Mouse (Mus musculus) frontal cortex, postnatal 14 days (tissue): ENCODE measurements around the gene Tbx4.

ENCODE experiments used
- DNase-seq, 2 experiments: peaks; one replicate each; pipeline ENCODE4 v3.0.0; 2022; ENCODE audit warnings: low spot score in 2 of 2

Gene Tbx4

DNA sequence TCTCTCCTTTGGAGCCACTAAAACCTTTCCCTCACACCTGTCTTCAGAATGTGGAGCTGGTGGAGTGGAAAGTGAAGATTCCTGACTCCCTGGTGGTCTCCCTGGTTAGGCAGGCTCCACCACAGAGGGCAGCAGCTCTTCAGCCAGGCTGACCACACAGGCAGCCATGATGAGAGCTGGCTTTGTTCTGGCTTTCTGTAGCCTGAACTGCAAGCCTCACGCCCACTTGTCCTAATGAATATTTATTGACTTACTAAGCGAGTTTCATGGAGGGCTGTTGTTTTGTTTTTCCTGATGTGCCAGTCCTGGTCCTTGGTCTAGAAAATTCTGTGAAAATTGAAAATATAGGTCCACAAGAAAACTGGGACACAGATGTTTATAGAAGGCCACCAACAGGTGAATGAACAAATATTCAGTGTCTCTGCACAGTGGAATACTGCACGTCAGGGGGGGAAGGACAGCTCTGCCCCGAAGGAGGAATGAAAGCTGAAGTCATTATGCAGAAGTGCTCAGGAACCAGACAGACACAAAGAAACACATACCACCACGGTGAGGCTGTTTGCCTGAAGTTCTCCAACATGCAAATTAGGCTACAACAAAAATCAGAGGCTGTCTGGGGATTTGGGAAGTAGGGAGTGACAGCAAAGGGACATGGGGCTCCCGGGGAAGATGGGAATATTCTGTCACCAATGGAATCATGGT, 28.1 kb upstream of the Tbx4 start:
- no peak for DNase-seq

DNA sequence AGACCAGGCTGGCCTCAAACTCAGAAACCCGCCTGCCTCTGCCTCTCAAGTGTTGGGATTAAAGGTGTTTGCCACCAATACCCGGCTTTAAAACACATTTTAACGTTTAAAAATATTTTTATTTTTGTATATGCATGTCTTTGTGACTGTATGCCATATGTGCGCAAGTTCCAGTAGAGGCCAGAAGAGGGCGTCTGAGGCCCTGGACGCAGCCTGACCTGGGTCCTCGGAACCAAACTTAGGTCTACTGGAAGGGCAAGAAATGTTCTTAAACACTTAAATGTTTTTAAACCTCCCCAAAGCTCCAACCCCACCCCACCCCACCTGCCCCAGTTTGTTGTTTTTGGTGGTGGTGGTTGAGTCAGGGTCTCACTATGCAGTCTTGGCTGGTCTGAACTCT, 21.9 kb upstream of the Tbx4 start:
- no peak for DNase-seq

GRCm38 (mm10) chr11:85876059-85876788, 10.0 kb upstream of the Tbx4 start:
- DNase-seq: no peak

GRCm38 (mm10) chr11:85884498-85884897, 1.7 kb upstream of the Tbx4 start:
- no peak for DNase-seq

DNA sequence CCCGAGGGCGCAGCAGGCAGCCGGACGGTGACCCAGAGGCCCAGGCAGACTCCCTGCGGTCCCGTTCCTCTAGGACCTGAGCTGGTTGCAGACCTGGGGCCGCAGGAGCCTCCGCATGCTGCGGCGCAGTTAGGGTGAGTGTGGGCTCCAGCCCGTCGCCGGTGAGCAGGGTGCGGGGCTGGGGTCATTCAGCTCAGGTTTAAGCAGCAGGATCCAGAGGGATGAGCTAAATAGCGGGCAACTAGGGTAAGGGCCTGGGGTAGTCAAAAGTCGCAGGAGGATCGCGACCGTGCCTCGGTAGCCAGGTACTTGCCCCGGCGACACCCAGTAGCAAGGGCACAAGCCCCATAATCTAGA, 185 bp downstream of the Tbx4 start:
- no peak for DNase-seq

- DNase-seq: no peak
These were observed 1.1 kb downstream of the Tbx4 start for GRCm38 (mm10) chr11:85887273-85887672.

- no peak for DNase-seq
These were observed 1.7 kb downstream of the Tbx4 start for GRCm38 (mm10) chr11:85887801-85888450.

- no peak for DNase-seq
These were observed 2.3 kb downstream of the Tbx4 start for GRCm38 (mm10) chr11:85888451-85888961.

GRCm38 (mm10) chr11:85889056-85889729, 3.0 kb downstream of the Tbx4 start:
- no peak for DNase-seq

- no peak for DNase-seq
These were observed 3.7 kb downstream of the Tbx4 start for GRCm38 (mm10) chr11:85889730-85890562.

DNA sequence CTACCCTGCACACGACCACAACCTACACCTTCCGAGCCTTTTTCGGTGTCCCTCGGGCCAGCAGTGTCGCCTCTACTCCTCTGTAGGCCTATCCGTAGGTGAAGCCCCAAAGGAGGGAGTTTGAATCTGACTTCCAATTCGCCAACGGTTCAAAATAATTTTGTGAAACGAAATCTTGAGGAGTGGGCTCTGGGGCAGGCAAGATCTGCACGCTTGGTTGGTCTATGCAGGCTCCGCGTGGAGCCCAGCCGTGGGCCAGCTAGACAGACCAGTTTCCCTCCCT, 4.3 kb downstream of the Tbx4 start:
- DNase-seq: no peak

GRCm38 (mm10) chr11:85891010-85891691, 4.9 kb downstream of the Tbx4 start:
- no peak for DNase-seq

- no peak for DNase-seq
These were observed 5.4 kb downstream of the Tbx4 start for GRCm38 (mm10) chr11:85891692-85892040.

- DNase-seq: no peak
These were observed 6.5 kb downstream of the Tbx4 start for GRCm38 (mm10) chr11:85892771-85893170.

GRCm38 (mm10) chr11:85893400-85894135, 7.3 kb downstream of the Tbx4 start:
- DNase-seq: no peak

- DNase-seq: no peak
These were observed 7.9 kb downstream of the Tbx4 start for GRCm38 (mm10) chr11:85894136-85894530.

- no peak for DNase-seq
These were observed 8.7 kb downstream of the Tbx4 start for GRCm38 (mm10) chr11:85894731-85895545.

- DNase-seq: no peak
These were observed 10.2 kb downstream of the Tbx4 start for GRCm38 (mm10) chr11:85896335-85896985.

DNA sequence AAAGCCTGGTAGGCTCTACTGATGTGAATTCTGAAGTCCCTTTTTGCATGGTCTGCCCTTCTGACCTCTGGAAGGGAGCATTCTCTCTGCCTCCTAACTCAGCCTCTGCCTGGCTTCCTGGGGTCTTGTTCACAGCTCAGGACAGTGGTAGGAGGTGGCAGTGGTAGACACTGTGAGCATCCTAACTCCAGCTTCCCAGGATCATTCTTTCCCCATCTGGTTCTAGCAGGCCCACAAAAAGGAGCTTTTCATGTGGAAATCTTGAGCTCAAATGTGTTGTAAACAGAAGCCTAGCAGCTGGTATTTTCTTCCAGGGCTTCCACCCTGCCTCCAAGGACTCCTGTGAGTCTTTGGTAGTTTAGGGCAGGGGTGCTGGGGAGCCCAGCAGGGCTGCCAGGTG, 14.1 kb downstream of the Tbx4 start:
- no peak for DNase-seq
